Mouse (Mus musculus) intestine, embryonic 15.5 days (tissue): ENCODE results near the gene Atp6v0a1. TPM values are rescaled to one million over a fixed set of nuclear protein-coding genes. Genes with fewer than 3 reads are reported as not detected.
A peak's percentile ranks its signal among the peaks of the same experiment; 100 is the strongest.

Experiments
- ATAC-seq: fragments of 200-750 bp; cut with Nextera tagmentation; 2 replicates; pipeline ENCODE4 v1.8.0; 2017; ENCODE audit warnings: moderate TSS enrichment, moderate library complexity
- H3K27ac ChIP-seq: fragments of 300-500 bp; sonication (generic); 2 replicates; pipeline ENCODE4 v1.5.1; 2015; ENCODE audit warnings: mild to moderate bottlenecking, inconsistent platforms
- H3K27me3 ChIP-seq: fragments of 300-500 bp; sonication (generic); replicated peaks from 2 replicates; pipeline ENCODE4 v1.6.1; 2015; ENCODE audit warnings: inconsistent platforms
- H3K36me3 ChIP-seq: fragments of 300-500 bp; sonication (generic); 2 replicates; pipeline ENCODE4 v1.6.1; 2015; ENCODE audit warnings: inconsistent platforms
- H3K4me1 ChIP-seq: fragments of 300-500 bp; sonication (generic); replicated peaks from 2 replicates; pipeline ENCODE4 v1.6.1; 2015; ENCODE audit warnings: inconsistent platforms
- H3K4me2 ChIP-seq: fragments of 300-500 bp; sonication (generic); replicated peaks from 2 replicates; pipeline ENCODE4 v1.6.1; 2015; ENCODE audit warnings: mild to moderate bottlenecking, inconsistent platforms
- H3K4me3 ChIP-seq: fragments of 300-500 bp; sonication (generic); replicated peaks from 2 replicates; pipeline ENCODE4 v1.5.1; 2015; ENCODE audit warnings: inconsistent platforms
- H3K9ac ChIP-seq: fragments of 300-500 bp; sonication (generic); 2 replicates; pipeline ENCODE4 v1.6.1; 2015; ENCODE audit warnings: inconsistent platforms
- H3K9me3 ChIP-seq: fragments of 300-500 bp; sonication (generic); 2 replicates; pipeline ENCODE4 v1.6.1; 2016; ENCODE audit warnings: inconsistent platforms
- WGBS: fragments of 180-500 bp; shearing (Covaris S2); methylation state at CpG from one replicate; pipeline ENCODE4 v1.1.7; 2015; 5-methylcytosine and 5-hydroxymethylcytosine counted together
- polyA plus RNA-seq: library from polyadenylated mRNA; unstranded; fragments of >200 nt; fragmentation: Nextera tagmentation; extraction: Ambion mirVana; gene quantifications from 2 replicates; pipeline ENCODE4 v1.2.1, GENCODE M21; 2015

The Atp6v0a1 gene
- polyA plus RNA-seq, 1 experiment from 2014 or later = 36.2 TPM

DNA sequence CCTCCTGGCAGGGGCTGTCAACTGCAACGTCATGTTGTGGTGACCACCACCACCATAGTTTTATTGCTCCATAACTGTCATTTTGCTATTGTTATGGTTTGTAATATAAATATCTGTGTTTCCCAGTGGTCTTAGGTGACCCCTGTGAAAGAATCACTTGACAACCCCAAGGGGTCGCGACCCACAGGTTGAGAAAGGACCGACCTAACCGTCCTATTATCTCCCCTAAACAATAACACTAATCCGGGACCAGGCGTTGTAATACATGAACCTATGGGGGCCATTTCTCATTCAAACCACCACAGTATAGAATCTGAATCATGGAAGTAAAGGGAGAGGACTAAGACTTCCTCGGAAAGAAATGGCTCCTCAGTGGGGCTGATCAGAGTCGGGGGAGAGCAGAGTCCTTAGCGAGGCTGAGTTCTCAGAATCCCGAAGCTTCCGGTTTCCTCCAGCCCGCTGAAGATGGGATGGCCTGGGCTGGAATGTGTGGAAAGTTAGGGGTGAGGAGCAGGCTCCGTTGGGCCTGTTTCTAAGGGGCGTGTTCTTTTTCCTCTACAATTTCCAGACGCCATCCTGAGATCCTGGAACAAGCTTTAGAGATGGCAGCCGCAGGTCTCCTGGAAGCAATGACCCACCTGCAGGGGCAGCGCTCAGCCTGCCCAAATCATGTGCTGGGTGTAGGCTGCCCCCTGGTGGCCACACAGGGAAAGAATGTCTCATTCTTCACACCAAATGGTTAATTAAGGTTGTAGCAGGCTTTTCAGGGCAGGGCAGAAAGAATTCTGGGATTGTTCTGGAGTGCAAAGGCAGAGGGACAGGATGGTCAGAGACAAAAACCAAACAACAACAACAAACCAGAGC is 57.5 kb downstream of the Atp6v0a1 start:
- H3K27me3 ChIP-seq = no peaks in the 10 kb centered on the region; the same call in 1 of the 2 replicates
- H3K9ac ChIP-seq = no peak overlapping the region
- 20% methylated on average over 18 of the region's 18 CpGs for WGBS
- no peak overlapping the region for H3K27ac ChIP-seq
- no peaks in the 10 kb centered on the region for H3K9me3 ChIP-seq
- no peaks in the 10 kb centered on the region for H3K36me3 ChIP-seq
- H3K4me1 ChIP-seq = peaks cover 47% of the 10 kb centered on the region
- peak overlapping the region; percentile 24 for H3K4me3 ChIP-seq
- H3K4me2 ChIP-seq = peak overlapping the region; percentile 82
- ATAC-seq = no peak

DNA sequence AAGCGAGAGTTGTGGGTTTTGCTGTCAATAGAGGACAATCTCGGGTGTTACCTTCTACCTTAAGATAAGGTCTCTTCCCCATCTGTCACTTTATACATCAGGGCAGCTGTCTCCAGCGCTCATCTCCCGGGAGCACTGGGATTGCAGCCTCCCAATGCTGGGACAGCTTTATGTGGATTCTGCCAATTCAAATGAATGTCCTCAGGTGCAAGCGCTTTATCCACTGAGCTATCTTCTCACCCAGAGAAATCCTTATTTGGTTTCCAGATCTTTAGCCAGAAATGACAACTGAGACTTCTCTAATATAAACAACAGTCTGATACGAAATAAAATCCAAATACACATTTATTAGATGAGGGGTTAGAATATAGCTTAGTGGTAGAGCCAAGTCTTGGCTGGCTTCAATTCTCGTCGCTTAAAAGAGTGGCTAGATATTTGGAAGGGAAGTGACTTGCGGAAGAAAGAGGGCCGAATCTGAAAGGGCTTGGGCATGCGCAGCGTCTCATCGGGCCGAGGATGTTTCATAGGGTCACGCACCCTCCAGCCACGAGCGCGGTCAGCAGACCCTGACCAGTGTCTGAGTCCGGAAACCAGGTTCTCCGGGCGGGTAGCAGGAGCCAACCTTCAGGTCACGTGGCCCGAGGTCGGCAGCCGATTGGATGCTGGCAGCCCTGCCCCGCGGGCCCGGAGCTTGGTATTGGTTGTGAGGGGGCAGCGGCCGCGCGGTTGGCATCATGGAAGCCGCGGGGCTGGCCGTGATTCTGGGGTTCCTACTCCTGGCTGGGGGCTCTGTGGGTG is 60.3 kb downstream of the Atp6v0a1 start, which contains the start of gene Naglu:
Gene Naglu, plus strand, starts transcription at position 622 of the 798 bp plus-strand sequence.
- WGBS = 5% methylated on average over 35 of the region's 35 CpGs
- Histone ChIP-seq H3K9me3 (no peaks in the 10 kb centered on the region), H3K9ac (peak within 1 kb of the TSS; percentile 82), H3K4me1 (peaks cover 19% of the 10 kb centered on the region; the same call in 1 of the 2 replicates), H3K27me3 (no peaks in the 10 kb centered on the region; the same call in 1 of the 2 replicates), H3K4me3 (peak within 1 kb of the TSS; percentile 77), H3K27ac (no peak within 1 kb of the TSS), H3K4me2 (peak within 1 kb of the TSS; percentile 99), H3K36me3 (no peaks in the 10 kb centered on the region)
- ATAC-seq = peak; percentile 92

DNA sequence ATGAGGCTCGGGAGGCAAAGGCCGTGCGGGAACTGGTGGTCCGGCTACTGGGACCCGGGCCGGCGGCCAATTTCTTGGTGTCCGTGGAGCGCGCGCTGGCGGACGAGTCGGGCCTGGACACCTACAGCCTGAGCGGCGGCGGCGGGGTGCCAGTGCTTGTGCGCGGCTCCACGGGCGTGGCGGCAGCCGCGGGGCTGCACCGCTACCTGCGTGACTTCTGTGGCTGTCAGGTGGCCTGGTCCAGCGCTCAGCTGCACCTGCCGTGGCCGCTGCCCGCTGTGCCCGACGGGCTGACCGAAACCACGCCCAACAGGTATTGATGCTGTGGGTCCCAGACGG is 60.9 kb downstream of the Atp6v0a1 start:
- no peak overlapping the region for H3K27ac ChIP-seq
- H3K4me1 ChIP-seq = peaks cover 16% of the 10 kb centered on the region; the same call in 1 of the 2 replicates
- H3K36me3 ChIP-seq = no peaks in the 10 kb centered on the region
- no peaks in the 10 kb centered on the region for H3K9me3 ChIP-seq
- peak overlapping the region; percentile 77 for H3K4me3 ChIP-seq
- WGBS = 0% methylated on average over 36 of the region's 36 CpGs
- H3K27me3 ChIP-seq = no peaks in the 10 kb centered on the region; the same call in 1 of the 2 replicates
- peak overlapping the region; percentile 82 for H3K9ac ChIP-seq
- peak; percentile 77 for ATAC-seq
- peak overlapping the region; percentile 99 for H3K4me2 ChIP-seq

DNA sequence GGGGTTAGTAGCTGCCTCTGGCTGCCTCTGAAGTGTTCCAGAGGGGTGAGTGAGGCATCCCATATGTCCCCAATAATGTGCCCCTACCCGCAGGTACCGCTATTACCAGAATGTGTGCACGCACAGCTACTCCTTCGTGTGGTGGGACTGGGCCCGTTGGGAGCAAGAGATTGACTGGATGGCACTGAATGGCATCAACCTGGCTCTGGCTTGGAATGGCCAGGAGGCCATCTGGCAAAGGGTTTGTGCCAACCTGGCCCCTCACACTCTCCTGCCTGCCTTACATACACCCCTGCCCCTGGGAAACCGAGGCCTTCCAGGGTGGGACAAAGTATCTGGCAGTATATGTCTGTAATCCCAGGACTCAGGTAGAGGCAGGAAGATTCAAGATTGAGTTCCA is 61.7 kb downstream of the Atp6v0a1 start:
- Histone ChIP-seq H3K4me3 (peak overlapping the region; percentile 77; the same call in 1 of the 2 replicates), H3K27me3 (no peaks in the 10 kb centered on the region; the same call in 1 of the 2 replicates), H3K4me1 (peaks cover 16% of the 10 kb centered on the region; the same call in 1 of the 2 replicates), H3K4me2 (peak overlapping the region; percentile 99), H3K9me3 (no peaks in the 10 kb centered on the region), H3K9ac (no peak overlapping the region), H3K27ac (no peak overlapping the region), H3K36me3 (no peaks in the 10 kb centered on the region)
- no peak for ATAC-seq
- WGBS = 79% methylated on average over 6 of the region's 6 CpGs

DNA sequence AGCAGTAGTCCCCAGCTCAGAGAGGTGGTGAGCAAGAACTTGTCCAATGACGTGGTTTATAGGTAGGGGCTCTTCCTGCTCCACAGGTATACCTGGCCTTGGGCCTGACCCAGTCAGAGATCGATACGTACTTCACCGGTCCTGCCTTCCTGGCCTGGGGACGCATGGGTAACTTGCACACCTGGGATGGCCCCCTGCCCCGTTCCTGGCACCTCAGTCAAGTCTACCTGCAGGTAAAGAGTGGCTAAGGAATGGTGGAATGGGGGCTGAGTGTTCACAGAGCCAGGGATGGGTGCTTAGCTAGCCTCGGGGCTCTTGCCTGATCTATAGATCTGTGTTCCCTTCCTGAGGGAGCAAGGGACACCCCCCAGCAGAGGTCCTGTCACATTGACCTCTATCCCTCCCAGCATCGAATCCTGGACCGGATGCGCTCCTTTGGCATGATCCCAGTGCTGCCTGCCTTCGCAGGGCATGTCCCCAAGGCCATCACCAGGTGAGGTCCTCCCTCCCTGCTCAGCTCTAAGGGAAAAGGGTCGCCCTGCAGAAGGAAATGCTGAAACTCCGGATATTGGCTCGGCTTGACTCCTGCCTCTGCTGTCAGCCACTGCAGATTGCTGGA is 62.7 kb downstream of the Atp6v0a1 start:
- H3K27me3 ChIP-seq = no peaks in the 10 kb centered on the region; the same call in 1 of the 2 replicates
- H3K4me2 ChIP-seq = no peak overlapping the region
- H3K4me1 ChIP-seq = peaks cover 11% of the 10 kb centered on the region; the same call in 1 of the 2 replicates
- no peak overlapping the region for H3K27ac ChIP-seq
- no peak overlapping the region for H3K4me3 ChIP-seq
- no peaks in the 10 kb centered on the region for H3K9me3 ChIP-seq
- ATAC-seq = no peak
- no peaks in the 10 kb centered on the region for H3K36me3 ChIP-seq
- 72% methylated on average over 14 of the region's 14 CpGs for WGBS
- no peak overlapping the region for H3K9ac ChIP-seq

DNA sequence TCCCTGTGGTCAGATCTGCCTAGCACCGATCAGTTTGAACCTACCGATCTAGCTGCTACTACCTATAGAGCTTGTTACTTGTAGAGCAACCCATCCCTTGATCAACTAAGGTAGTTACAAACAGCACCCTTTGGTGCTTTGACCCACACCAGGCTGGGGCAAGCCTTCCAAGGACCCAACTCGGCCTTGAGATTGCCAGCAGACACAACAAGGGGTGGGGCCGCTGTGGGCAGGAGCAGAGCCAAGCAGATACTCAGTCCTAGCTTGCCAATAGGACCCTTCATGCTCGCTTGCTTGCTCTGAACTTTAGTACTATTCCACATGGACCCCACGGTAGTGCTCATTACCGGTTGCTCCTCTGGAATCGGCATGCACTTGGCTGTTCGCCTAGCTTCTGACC is 68.9 kb downstream of the Atp6v0a1 start, which contains the start of gene Hsd17b1:
Gene Hsd17b1, plus strand, starts transcription at position 291 of the 400 bp plus-strand sequence.
- no peak for ATAC-seq
- peaks cover 39% of the 10 kb centered on the region for H3K27me3 ChIP-seq
- 75% methylated on average over 9 of the region's 9 CpGs for WGBS

DNA sequence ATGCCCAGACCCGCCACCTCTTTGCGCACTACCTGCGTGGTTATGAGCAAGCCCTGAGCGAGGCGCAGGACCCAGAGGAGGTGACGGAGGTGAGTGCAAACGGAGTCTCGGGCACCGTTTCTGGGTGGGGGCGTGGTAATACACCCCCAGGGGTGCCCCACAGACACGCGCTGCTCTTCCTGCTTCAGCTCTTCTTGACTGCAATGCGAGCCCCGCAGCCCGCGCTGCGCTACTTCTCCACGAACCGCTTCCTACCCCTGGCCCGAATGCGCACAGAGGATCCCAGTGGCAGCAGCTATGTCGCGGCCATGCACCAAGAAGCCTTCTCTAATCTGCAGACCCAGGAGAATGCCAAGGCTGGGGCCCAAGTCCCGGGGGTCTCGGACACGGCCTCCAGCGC is 70.5 kb downstream of the Atp6v0a1 start:
- WGBS = 4% methylated on average over 27 of the region's 27 CpGs
- Histone ChIP-seq H3K4me3 (peak overlapping the region; percentile 2), H3K27me3 (peaks cover 39% of the 10 kb centered on the region), H3K36me3 (no peaks in the 10 kb centered on the region), H3K9me3 (no peaks in the 10 kb centered on the region), H3K27ac (no peak overlapping the region), H3K4me1 (peaks cover 15% of the 10 kb centered on the region), H3K4me2 (peak overlapping the region; percentile 45), H3K9ac (no peak overlapping the region)
- ATAC-seq = no peak

More for the DNA sequence above, 68.9 kb downstream of the Atp6v0a1 start, which contains the start of gene Hsd17b1:
- no peaks in the 10 kb centered on the region for H3K9me3 ChIP-seq
- H3K4me3 ChIP-seq = no peak within 1 kb of the TSS
- no peak within 1 kb of the TSS for H3K4me2 ChIP-seq
- H3K9ac ChIP-seq = no peak within 1 kb of the TSS
- no peak within 1 kb of the TSS for H3K27ac ChIP-seq
- H3K36me3 ChIP-seq = no peaks in the 10 kb centered on the region
- peaks cover 4% of the 10 kb centered on the region for H3K4me1 ChIP-seq

DNA sequence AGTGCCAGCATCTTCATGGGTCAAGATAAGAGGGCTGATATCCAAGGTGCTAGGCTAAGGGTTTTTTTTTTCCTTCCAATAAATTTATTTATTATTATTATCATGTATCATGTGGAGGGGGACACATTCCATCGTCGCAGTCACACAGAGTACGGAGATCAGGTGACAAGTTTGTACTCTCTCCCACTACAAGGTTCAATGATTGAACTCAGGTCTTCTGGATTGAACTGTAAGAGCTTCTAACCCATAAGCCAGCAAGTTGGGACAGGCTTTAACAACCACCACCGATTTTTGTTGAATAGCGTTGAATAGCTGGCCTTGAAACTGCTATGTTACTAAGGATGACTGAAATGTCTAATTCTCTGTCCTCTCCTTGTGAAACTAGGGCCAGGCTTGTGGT is 71.2 kb downstream of the Atp6v0a1 start:
- Histone ChIP-seq H3K4me3 (no peak overlapping the region), H3K36me3 (no peaks in the 10 kb centered on the region), H3K4me1 (peaks cover 15% of the 10 kb centered on the region), H3K9me3 (no peaks in the 10 kb centered on the region), H3K27ac (no peak overlapping the region), H3K4me2 (no peak overlapping the region), H3K27me3 (peaks cover 39% of the 10 kb centered on the region), H3K9ac (no peak overlapping the region)
- ATAC-seq = no peak
- WGBS = 73% methylated on average over 5 of the region's 5 CpGs

DNA sequence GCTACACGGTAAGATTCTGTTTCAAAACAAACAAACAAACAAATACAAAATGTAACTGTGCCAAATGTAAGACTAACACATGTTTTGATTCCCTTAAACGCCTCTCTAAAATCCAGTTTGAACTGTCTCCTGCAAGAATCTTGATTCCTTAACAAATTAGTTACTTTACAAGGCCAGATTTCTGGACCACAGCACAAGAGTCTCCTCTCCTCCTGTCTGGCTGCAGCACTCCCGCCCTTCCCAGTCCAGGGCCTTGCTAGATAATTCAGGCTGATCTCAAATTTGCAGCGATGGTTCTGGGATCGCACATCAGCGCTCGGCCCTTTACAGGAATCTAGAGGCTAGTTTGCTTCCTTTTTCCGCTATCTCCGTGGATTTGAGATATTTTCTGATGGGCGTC is 72.4 kb downstream of the Atp6v0a1 start:
- peaks cover 27% of the 10 kb centered on the region for H3K4me1 ChIP-seq
- WGBS = 6% methylated on average over 10 of the region's 10 CpGs
- H3K27ac ChIP-seq = peak overlapping the region; percentile 81; the same call in 1 of the 2 replicates
- H3K27me3 ChIP-seq = peaks cover 39% of the 10 kb centered on the region
- H3K9ac ChIP-seq = peak overlapping the region; percentile 17; the same call in 1 of the 2 replicates
- H3K9me3 ChIP-seq = no peaks in the 10 kb centered on the region
- H3K4me2 ChIP-seq = peak overlapping the region; percentile 97
- peak overlapping the region; percentile 83 for H3K4me3 ChIP-seq
- no peak for ATAC-seq
- no peaks in the 10 kb centered on the region for H3K36me3 ChIP-seq

DNA sequence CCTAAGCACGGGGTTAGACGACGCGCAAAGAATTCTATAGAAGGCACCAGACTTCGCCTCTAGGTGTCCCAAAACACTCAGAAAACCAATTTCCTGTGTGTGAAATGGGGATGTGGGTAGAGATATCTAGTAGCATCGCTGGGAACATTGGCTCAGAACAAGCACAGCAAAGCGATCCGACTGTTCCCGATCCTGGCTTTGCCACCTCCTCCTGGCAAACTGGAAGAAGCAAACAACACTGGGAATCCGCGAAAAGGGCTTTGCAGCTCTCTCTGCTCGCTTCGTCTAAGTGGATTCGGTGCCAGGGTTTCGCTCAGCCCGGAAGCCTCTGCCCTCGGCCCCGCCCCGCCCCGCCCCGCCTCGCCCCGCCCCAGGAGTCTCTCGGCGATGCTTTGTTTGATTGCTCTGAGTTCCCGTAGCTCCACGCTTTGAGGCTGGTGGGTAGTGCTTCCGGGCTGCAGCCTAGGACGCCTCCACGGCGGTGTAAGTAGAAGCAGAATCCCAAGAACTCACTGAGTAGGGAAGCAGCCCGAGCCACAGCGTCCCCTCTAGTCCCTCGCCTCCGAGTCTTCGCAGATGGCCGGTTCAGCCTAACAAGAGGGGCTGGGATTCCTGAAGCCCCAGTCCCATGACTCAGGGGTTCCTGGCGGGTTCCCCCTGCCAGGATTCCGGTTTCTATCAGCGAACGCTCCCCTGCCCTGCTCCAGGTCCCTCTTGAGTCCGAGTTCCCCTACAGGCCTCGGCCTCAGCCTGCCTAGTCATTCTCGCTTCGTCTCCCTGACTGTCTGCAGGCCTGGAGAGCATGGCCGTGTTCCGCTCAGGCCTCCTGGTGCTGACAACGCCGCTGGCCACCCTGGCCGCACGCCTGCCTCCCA is 73.2 kb downstream of the Atp6v0a1 start, which contains the start of gene Coasy:
Gene Coasy, plus strand, starts transcription at position 358 of the 875 bp plus-strand sequence.
- ATAC-seq = peak; percentile 91
- Histone ChIP-seq H3K36me3 (no peaks in the 10 kb centered on the region), H3K4me2 (peak within 1 kb of the TSS; percentile 97), H3K27me3 (peaks cover 35% of the 10 kb centered on the region), H3K4me3 (peak within 1 kb of the TSS; percentile 83), H3K4me1 (peaks cover 30% of the 10 kb centered on the region), H3K9ac (peak within 1 kb of the TSS; percentile 89), H3K27ac (peak within 1 kb of the TSS; percentile 93), H3K9me3 (no peaks in the 10 kb centered on the region)
- WGBS = under 1% methylated on average over 51 of the region's 51 CpGs
